Mouse (Mus musculus): ENCODE data around the gene Elmo3. TPM values are rescaled to one million over a fixed set of nuclear protein-coding genes. Genes with fewer than 3 reads are reported as not detected.
A peak's percentile ranks its signal among the peaks of the same experiment; 100 is the strongest.

The Elmo3 gene
- polyA plus RNA-seq, 1 experiment: 1.1 TPM

DNA sequence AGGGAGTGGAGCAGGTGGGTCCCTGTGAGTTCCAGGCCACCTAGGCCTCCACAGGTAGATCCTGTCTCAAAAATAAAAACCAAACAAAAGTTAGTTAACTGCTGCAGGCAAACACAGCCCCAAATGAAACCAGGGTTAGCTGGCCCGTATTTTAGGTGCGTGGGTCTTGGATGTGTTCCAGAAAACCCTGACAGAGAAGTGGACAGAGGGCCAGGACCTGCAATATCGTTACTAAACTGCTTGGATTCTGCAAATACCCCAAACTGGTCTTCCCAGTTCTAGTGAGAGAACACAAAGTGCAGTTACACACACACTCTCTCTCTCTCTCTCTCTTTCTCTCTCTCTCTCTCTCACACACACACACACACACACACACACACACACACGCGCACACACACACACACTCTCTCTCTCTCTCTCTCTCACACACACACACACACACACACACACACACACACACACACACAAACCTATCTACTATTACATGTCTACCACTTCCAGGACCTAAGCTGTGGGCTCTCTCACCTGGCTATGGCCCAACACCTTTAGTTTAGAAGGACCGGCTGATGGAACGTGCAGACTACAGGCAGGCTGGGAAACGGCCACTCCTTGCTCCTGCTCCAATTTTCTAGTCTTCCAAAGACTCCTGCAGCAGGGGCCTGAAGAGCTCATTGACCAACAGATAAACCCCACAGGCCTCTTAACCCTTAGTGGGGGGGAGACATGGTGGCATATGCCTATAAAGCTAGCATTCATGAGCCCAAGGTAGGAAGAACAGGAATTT is 38.6 kb downstream of the Elmo3 start:
- Histone ChIP-seq H3K4me3 (ENCODE audit: insufficient read depth, low read depth, low read length) (peak overlapping the region; percentile 25), H3K27ac (replicated peaks; ENCODE audit: low read depth, low read length) (peak overlapping the region; percentile 79), H3K4me1 (ENCODE audit: control insufficient read depth, insufficient read depth, insufficient read length, low read length) (peaks cover 38% of the 10 kb centered on the region)

DNA sequence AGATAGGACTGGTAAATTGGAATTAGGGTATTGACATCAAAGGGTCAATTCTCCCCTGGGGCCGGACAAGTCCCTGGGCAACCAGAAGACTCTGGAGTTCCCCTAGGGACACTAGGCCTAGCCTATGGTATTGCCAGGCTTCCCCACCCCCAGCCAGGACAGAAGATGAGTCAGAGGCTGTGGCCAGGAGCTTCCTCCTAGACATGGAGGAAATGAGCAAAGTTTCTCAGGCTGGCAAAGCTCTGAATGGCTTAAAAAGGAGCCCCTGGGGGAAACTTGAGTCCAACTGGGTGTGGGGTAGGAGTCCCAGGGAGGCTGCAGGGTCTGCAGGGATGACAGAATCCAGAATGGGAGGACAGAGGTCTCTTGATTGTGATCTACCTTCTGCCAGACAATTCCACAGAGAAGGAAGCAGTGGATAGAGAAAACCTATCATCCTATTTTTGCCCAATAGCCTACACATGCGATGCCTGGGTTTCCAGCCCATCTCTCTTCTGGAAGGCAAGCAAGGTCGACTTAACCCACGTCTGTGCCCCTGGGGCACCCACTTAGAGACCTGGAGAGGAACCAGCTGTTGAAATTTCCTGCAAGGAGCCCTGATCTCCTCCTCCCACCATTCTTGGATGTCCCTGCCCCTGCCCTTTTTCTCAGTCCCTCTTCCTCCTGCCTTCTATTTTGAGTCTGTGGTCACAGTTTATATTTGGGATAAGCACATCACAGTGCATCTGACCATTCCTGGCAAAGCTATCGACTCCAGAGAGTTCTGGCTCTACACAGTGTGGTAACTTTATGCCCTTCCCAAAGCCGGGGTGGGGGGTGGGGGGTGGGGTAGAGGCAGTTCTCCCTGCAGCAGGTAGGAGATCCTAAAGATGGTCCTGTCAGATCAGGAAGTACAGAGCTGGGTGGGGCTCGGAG is 39.9 kb downstream of the Elmo3 start:
- Histone ChIP-seq H3K27ac (replicated peaks; ENCODE audit: low read depth, low read length) (peak overlapping the region; percentile 79), H3K4me1 (ENCODE audit: control insufficient read depth, insufficient read depth, insufficient read length, low read length) (peaks cover 29% of the 10 kb centered on the region), H3K4me3 (ENCODE audit: insufficient read depth, low read depth, low read length) (peak overlapping the region; percentile 81)

DNA sequence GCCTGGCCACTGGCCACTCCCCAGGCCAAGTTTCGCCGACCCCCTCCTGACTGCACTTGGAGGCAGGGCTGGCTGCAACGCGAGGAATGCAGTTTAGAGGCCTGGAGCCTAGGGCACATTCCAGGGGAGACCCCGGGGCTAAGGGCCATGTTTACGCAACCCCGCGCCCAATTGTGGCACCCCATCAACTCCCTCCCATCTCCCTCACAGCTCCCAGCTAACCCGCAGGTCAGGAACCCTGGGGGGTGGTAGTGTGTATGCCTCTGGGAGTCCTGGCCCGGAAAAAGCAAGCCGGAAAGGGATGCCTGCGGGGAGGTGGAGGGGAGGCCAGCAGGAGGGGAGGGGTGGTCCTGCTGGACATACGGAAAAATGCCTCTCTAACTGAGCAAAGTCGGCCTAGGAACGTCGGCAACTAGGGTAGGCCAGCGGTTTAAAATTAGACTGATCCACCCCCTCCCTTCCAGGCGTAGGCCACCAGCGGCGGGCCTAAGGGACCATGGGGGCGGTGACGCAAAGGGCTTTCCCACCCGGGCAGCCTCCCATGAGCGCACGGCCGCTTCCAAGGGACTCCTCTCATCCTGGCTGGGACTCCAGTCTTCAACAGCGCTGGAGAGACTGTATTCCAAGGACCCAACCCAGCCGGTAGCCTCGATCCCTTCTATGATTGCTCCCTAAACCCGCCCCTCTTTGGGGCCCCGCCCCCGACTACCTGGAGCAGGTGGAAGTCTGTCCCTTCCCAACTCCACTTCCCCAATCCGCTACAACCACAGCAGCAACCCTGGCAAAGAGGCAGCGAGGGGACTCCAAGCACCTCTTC is 41.4 kb downstream of the Elmo3 start:
- H3K27ac ChIP-seq (replicated peaks; ENCODE audit: low read depth, low read length): peak overlapping the region; percentile 76
- H3K4me1 ChIP-seq (ENCODE audit: control insufficient read depth, insufficient read depth, insufficient read length, low read length): peaks cover 16% of the 10 kb centered on the region
- peak overlapping the region; percentile 81 for H3K4me3 ChIP-seq (ENCODE audit: insufficient read depth, low read depth, low read length)

DNA sequence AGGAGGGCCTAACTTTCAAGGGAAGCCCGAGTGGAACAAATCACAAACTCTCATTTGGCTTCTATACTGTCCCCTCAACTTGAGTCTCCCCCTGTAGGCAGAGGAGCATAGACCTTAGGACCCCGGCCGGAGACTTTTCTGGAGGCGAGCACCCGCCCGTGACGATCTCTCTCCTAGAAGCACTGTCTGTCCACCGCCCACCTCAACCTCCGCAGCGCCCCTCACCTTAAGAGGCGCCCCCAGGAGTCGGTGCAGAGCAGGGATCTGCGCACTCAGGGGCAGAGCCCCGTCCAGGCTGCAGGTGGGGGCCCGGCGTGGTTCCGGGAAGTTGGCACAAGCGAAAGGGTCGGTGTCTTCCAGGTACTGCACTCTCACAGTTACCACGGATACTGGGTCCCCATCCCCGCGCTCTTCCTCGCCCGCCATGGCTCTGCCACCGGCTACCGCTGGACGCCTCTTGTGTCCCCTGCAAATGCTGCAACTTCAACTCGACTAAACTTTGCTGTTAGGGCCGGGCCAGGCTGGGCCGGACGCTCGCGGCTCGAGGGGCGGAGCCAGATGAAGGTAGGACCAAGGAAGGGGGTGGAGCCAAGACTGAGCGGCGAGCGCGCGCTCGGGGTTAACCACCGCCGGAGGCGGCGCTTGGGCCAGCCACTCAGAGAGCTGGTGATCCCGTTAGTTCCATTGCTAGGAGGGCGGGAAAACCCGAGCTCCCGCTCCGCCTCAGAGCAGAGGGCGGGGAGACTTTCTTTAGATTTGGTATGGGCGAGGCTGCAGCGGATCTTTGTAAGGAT is 42.2 kb downstream of the Elmo3 start, which contains the start of gene Fhod1:
Gene Fhod1 (minus strand): TSS at position 526 of the 794 bp plus-strand sequence.
- Histone ChIP-seq H3K4me1 (ENCODE audit: control insufficient read depth, insufficient read depth, insufficient read length, low read length) (peaks cover 16% of the 10 kb centered on the region), H3K4me3 (ENCODE audit: insufficient read depth, low read depth, low read length) (peak within 1 kb of the TSS; percentile 81), H3K27ac (replicated peaks; ENCODE audit: low read depth, low read length) (peak within 1 kb of the TSS; percentile 76)

DNA sequence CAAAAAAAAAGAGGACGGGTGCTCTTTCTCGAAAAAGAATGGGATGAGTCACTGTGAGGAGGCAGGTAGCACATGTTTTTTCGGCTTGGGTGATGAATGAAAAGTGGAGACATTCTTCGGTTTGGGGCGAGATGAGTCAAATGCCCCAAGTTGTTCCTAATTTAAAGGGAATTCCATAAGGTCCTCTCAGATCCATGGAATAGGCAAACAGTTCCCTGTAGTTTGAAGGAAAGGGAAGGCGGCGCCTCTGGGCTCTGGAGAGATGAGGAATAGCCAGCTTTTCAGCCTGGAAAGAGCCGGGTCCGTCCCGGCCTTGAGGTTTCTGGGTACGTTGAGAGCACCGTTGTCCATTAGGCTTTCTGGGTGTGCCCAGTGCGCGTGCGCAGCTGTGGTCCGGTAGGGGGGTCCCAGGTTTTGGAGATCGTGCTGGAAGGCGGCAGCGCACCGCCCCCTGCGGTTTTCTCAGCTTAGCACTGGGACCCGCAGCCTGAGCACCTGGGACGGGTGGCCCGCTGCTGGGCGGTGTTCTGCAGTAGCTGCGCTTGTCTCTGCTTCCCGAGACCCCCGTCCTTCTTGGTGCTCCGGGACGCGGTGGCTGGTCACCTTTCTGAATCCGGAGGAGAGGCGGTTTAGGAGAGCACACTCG is 43.2 kb downstream of the Elmo3 start, which contains the start of gene Slc9a5:
Gene Slc9a5 (plus strand): TSS at position 394 of the 646 bp plus-strand sequence.
- Histone ChIP-seq H3K27ac (replicated peaks; ENCODE audit: low read depth, low read length) (peak within 1 kb of the TSS; percentile 76), H3K4me1 (ENCODE audit: control insufficient read depth, insufficient read depth, insufficient read length, low read length) (peaks cover 16% of the 10 kb centered on the region), H3K4me3 (ENCODE audit: insufficient read depth, low read depth, low read length) (peak within 1 kb of the TSS; percentile 81)

DNA sequence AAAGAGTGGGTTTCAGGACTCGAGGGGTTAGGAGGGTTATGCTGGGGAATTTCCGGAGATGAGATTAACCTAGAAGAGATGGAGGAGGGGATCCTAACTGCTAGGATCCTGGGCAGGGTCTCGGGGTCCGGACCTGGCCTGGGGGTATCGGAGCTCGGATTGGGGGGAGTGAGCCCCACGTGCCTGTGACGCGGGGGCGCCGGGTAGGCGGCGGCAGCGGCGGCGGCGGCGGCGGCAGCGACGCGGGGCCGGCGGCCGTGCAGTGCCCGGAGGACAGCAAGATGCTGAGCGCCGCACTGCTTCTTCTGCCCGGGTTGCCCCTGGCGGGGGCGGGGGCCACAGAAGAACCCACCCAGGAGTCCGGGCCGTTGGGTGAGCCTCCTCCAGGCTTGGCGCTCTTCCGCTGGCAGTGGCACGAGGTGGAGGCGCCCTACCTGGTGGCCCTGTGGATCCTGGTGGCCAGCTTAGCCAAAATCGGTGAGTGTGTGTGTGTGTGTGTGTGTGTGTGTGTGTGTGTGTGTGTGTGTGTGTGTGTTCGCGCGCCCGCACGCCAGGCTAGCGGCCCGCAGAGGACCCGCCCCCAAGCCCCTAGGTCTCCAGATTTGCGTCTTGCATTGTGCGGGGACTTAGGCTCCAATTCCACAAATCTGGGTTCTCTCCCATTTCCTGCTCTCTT is 43.8 kb downstream of the Elmo3 start:
- peaks cover 14% of the 10 kb centered on the region for H3K4me1 ChIP-seq (ENCODE audit: control insufficient read depth, insufficient read depth, insufficient read length, low read length)
- no peak overlapping the region for H3K27ac ChIP-seq (replicated peaks; ENCODE audit: low read depth, low read length)
- peak overlapping the region; percentile 68 for H3K4me3 ChIP-seq (ENCODE audit: insufficient read depth, low read depth, low read length)

DNA sequence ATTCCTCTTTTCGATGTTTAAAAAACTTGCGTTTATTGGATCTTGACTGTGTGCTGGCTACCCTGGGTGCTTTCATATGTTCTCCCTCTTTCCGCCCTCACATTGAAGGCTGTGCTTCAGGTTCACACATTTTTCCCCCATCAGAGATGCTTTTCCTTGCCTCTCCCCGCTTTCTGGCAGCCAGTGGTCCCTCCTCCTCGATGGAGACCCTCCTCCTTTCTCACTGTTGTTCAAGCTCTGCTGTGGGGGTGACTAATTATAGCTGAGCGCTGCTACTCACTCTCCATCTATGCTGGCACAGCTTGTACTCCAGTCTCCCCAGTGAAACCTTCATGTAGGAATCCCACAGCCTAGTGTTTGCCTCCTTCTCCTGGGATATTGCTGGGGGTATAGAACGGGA is 44.8 kb downstream of the Elmo3 start:
- no peak overlapping the region for H3K27ac ChIP-seq (replicated peaks; ENCODE audit: low read depth, low read length)
- no peak overlapping the region for H3K4me3 ChIP-seq (ENCODE audit: insufficient read depth, low read depth, low read length)
- peaks cover 10% of the 10 kb centered on the region for H3K4me1 ChIP-seq (ENCODE audit: control insufficient read depth, insufficient read depth, insufficient read length, low read length)

DNA sequence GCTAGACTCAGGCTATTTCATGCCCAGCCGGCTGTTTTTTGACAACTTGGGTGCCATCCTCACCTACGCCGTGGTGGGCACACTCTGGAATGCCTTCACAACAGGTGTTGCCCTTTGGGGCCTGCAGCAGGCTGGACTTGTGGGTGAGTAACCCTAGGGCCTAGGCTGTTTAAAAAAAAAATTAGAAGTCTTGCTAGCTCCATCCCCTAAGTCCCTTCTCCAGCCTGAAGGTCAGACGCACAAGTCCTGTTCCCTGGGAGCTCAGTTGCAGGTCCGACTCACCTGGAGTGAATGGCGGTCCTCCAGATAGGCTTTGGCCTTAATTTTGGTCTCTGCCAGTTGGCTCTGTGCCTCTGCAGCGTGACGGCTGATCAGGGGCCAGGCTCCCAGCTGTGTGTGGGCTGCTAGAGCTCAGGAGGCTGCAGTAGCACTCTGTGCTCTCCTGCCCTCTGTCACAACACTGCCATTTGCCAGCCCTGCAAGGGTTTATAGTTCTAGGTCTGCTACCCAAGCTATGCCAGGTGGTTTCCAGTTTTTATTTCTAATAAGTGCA is 48.3 kb downstream of the Elmo3 start:
- Histone ChIP-seq H3K4me1 (ENCODE audit: control insufficient read depth, insufficient read depth, insufficient read length, low read length) (peaks cover 7% of the 10 kb centered on the region; the same call in 1 of the 2 replicates), H3K4me3 (ENCODE audit: insufficient read depth, low read depth, low read length) (no peak overlapping the region), H3K27ac (replicated peaks; ENCODE audit: low read depth, low read length) (no peak overlapping the region)

DNA sequence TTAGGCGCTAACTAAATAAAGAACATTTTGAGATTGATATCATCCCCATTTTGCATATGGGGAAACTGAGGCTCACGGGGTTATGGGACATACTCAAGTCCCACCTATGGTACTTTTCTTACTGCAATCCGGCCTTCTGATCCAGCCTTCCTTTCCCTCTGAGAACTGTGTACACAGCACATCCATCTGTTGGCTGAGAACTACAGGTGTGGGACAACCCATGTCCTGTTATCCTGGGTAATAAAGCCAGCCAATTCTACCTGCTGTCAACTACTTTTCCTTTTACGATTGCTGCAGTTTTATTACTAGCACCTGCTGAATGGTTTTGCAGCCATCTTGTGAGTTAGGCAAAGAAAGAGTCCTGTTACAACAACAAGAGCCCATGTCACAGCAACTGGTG is 49.1 kb downstream of the Elmo3 start:
- Histone ChIP-seq H3K27ac (replicated peaks; ENCODE audit: low read depth, low read length) (peak overlapping the region; percentile 78), H3K4me3 (ENCODE audit: insufficient read depth, low read depth, low read length) (no peak overlapping the region), H3K4me1 (ENCODE audit: control insufficient read depth, insufficient read depth, insufficient read length, low read length) (peaks cover 7% of the 10 kb centered on the region; the same call in 1 of the 2 replicates)

DNA sequence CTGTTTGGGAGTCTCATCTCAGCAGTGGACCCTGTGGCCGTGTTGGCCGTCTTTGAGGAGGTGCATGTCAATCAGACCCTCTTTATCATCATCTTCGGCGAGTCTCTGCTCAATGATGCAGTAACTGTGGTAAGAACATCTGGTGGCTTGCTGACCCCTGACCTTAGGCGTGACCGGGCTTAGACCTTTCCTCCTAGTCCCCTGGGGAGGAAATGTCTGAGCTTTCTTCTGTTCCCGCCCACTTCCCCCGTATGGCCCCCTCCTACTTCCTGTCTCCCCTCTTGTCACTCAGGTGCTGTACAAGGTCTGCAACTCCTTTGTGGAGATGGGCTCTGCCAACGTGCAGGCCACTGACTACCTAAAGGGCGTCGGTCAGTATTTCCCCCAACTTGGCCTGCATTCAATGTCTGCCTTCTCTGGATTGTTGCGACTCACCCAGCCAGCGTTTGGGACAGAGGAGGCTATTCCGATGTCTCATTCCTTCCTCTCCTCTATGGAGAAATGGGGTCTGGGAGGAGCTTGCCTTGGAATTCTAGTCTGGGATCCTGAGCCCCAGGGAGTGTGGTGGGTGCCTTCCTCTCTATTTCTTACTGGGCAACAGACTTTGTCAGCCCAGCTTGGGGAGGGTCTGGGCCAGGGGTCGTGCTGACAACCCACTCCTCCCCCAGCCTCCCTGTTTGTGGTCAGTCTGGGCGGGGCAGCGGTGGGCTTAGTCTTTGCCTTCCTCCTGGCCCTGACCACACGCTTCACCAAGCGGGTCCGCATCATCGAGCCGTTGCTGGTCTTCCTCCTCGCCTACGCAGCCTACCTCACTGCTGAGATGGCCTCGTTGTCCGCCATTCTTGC is 50.0 kb downstream of the Elmo3 start:
- peak overlapping the region; percentile 78 for H3K27ac ChIP-seq (replicated peaks; ENCODE audit: low read depth, low read length)
- H3K4me1 ChIP-seq (ENCODE audit: control insufficient read depth, insufficient read depth, insufficient read length, low read length): peaks cover 7% of the 10 kb centered on the region; the same call in 1 of the 2 replicates
- no peak overlapping the region for H3K4me3 ChIP-seq (ENCODE audit: insufficient read depth, low read depth, low read length)

DNA sequence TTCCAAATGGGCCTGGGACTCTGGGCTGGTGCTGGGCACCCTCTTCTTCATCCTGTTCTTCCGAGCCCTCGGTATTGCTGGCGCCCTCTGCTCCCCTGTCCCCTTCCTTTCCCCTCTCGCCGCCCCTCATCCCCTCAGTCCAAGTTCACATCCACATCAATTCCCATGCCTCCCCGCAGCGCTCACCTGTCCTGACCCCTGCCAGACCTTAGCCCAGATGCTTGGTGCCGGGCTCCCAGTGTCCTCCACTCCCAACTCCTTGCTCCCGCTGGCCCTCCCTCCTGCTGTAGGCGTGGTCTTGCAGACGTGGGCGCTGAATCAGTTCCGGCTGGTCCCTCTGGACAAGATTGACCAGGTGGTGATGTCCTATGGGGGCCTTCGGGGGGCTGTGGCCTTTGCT is 51.3 kb downstream of the Elmo3 start:
- Histone ChIP-seq H3K4me1 (ENCODE audit: control insufficient read depth, insufficient read depth, insufficient read length, low read length) (peaks cover 10% of the 10 kb centered on the region; the same call in 1 of the 2 replicates), H3K4me3 (ENCODE audit: insufficient read depth, low read depth, low read length) (no peak overlapping the region)

DNA sequence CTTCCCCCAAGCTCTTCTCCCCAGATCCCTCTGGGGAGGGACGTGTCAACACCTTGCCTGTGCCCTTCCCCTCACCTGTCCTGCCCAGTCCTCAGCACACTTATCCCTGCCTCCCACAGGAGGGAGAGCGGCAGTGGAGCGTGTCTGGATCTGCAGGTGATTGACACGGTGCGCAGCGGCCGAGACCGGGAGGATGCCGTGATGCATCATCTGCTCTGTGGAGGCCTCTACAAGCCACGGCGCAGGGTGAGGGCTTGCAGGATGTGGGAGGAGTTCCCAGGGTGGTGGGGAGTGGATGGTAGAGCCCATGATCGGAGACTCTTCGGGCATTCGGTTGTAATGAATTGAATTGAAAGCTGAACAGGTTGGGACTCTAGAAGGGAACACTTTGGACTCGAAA is 53.8 kb downstream of the Elmo3 start:
- no peak overlapping the region for H3K4me3 ChIP-seq (ENCODE audit: insufficient read depth, low read depth, low read length)
- H3K4me1 ChIP-seq (ENCODE audit: control insufficient read depth, insufficient read depth, insufficient read length, low read length): peaks cover 18% of the 10 kb centered on the region; the same call in 1 of the 2 replicates
- no peak overlapping the region for H3K27ac ChIP-seq (replicated peaks; ENCODE audit: low read depth, low read length)

More for the DNA sequence above, 51.3 kb downstream of the Elmo3 start:
- H3K27ac ChIP-seq (replicated peaks; ENCODE audit: low read depth, low read length): no peak overlapping the region

Data from brown adipose tissue, adult 24 weeks (tissue).